Mouse (Mus musculus) G1E-ER4 (cell line): Measurements from ENCODE around the gene Hist1h2bc. TPM values are rescaled to one million over a fixed set of nuclear protein-coding genes. Genes with fewer than 3 reads are reported as not detected.

ENCODE experiments used
- GATA1 ChIP-seq: IDR thresholded peaks from one replicate; pipeline ENCODE4 v1.8.0; 2012; ENCODE audit warnings: low read length, inconsistent platforms
- polyA plus RNA-seq: library from polyadenylated mRNA; stranded (reverse); fragments of >175 nt; gene quantifications from 2 replicates; pipeline ENCODE4 v1.2.3, GENCODE M21; 2012

Gene Hist1h2bc
- polyA plus RNA-seq, 1 experiment: 25.9 TPM

DNA sequence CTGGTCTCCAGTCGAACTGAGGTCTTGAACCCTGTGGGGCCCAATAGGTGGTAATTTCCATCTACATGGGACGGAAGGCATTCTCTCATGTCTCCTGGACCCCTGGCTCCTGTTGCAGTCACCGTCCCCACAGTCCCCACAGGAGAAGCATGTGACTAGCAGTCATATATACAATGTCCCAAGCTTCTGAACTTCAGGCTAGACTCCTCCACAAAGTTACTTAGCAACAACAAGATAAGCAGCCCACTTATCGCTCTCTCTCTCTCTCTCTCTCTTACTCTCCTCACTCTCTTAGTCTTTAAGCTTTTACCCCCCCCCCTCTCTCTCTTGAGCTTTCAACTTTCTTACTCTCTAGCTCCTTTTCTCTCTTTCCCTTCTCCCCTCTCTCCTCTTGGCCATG, 40.2 kb downstream of the Hist1h2bc start:
- TF ChIP-seq GATA1: no peak

- TF ChIP-seq GATA1: no peak
Observed at GRCm38 (mm10) chr13:23725213-23725612, 41.2 kb downstream of the Hist1h2bc start.

DNA sequence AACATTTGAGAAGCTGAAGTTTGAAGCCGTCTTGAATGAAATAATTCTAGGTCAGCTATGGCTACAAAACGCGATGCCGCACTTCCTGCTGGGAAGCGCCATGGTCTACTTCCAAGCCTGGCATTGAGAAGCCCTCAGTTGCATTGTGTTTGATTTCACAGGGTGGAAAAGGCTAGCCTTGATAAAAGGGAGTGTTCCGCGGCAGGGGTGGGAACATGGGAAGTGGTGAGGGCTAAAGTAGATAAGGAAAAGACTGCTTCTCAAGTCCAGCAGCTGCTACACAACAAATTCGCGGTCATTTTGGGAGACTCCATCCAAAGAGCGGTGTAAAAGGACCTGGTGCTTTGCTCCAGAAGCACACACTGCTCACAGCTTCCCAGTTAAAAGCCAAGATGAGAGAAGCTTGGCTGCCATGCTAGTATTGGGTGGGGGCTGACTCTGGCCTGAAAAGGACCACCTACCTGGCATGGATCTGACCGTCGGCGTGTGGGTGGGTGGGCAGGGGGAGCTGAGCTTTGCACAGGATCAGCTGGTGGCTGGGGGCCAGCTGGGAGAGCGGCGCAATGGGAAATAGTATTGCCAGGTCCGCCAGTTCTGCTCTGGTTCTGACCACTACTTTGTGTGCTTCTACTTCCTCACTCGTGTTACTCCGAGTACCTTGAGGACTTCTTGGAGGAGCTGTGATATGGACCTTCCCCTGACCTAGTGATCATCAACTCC, 44.6 kb downstream of the Hist1h2bc start:
- no peak for TF ChIP-seq GATA1

DNA sequence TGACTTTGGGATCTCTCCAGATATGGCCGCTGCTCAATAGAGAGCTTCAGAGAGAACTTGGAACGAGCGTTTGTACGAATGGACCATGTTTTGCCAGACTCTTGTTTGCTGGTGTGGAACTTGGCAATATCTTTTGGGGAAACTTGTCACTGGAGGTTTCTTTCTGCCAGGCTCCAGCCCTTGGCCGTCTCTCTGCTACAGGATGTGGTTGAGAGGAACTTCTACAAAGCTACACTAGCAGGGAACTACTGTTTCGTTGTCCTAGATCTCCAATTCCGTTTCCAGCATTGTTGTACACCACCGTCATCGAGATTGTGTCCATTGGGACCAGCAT, 45.2 kb downstream of the Hist1h2bc start:
- TF ChIP-seq GATA1: no peak

DNA sequence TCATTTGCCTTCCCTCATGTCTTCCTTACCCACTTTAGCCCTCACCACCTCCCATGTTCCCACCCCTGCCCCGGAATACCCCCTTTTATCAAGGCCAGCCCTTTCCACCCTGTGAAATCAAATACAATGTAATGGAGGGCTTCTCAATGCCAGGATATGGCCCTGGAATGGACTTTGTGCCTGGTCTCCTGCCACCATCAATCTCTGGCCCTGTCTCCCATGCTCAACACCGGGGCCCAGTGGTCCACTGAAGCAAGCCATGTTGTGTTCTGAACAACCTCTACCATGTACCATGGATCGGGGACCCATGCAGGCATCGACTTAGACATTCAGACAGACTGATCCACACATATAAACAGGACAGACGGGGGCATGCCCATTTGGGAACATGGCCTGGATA, 45.7 kb downstream of the Hist1h2bc start:
- no peak for TF ChIP-seq GATA1

DNA sequence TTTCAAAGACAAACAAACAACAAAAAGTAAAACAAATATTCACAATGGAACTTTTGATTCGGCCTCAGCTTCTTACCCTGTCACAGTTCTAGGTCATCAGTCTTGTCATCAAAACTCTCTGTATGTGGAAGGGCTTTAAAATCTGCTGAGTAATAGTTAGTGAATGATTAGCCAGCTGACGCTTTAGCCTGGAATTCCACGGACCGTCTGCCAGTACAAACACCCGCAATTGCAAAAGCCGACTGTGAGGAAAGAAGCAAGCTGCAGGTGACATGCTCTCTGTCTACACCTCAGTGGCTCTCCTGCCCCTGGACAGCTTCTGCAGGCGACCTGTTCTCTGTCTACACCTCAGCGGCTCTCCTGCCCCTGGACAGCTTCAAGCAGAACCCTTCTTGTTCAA, 46.5 kb downstream of the Hist1h2bc start:
- TF ChIP-seq GATA1: no peak

GRCm38 (mm10) chr13:23732156-23732804, 48.3 kb downstream of the Hist1h2bc start:
- TF ChIP-seq GATA1: no peak

GRCm38 (mm10) chr13:23737091-23737490, 53.1 kb downstream of the Hist1h2bc start:
- TF ChIP-seq GATA1: no peak

DNA sequence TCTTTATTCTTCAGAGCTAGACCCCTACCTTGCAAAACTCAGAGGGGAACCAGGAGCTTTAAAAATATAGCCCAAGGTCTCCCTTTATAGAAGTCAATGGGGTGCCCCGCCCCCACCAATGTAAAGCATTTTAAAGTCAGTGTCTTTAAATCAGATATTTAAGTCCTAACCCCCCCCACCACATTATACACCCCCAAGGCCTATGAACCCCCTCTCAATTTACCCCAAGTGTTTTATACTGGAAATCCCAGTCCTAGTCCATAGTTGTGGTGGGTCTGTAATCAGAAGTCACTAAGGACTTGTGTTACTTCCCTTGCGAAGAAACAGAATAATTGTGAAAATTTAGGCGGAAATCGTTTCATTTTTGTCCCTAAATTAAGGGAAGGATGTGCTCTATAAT, 54.0 kb downstream of the Hist1h2bc start:
- no peak for TF ChIP-seq GATA1

GRCm38 (mm10) chr13:23738677-23739068, 54.7 kb downstream of the Hist1h2bc start, which contains the start of gene Hist1h1c:
Hist1h1c (plus strand) TSS chr13:23738808.
- no peak for TF ChIP-seq GATA1

DNA sequence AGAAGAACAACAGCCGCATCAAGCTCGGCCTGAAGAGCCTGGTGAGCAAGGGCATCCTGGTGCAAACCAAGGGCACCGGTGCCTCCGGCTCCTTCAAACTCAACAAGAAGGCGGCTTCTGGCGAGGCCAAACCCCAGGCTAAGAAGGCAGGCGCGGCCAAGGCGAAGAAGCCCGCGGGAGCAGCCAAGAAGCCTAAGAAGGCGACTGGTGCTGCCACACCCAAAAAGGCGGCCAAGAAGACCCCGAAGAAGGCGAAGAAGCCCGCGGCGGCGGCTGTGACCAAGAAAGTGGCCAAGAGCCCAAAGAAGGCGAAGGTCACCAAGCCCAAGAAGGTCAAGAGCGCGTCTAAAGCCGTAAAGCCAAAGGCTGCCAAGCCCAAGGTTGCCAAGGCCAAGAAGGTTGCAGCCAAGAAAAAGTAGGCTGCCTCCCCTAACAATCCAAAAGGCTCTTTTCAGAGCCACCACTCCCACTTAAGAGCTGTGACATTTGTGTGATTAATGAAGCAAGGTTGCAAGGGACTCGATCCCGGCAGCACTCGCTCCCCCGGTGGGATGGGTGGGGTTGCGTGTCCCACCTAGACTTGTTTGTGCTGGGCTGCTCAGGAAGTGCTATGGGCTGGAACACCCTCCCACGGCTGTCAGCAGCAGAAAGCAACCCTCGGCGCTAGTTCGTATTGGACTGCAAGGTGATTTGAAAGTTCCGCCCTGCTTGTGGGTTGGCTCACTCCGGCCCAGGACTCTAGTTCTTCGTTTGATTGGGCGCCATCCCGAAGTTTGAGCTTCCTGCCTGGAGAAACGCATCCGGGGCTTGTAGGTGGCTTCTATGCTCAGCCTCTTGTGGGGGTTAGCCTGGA, 55.3 kb downstream of the Hist1h2bc start:
- TF ChIP-seq GATA1: no peak

DNA sequence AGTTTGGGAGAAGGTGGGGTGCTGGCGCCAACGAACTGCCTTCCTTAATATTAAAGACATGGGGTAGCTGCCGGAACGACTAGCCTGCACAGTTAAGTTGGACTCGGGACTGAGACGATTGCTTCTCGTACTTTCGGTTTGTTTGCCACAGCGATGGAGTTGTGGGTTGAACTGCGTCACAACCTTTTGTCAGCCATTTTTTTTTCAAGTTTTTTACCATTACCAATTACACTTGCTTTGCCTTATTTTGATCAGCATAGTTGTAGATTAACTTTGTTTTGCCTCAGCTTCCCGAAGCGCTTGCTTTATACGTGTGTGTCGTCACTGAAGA, 55.9 kb downstream of the Hist1h2bc start:
- no peak for TF ChIP-seq GATA1

DNA sequence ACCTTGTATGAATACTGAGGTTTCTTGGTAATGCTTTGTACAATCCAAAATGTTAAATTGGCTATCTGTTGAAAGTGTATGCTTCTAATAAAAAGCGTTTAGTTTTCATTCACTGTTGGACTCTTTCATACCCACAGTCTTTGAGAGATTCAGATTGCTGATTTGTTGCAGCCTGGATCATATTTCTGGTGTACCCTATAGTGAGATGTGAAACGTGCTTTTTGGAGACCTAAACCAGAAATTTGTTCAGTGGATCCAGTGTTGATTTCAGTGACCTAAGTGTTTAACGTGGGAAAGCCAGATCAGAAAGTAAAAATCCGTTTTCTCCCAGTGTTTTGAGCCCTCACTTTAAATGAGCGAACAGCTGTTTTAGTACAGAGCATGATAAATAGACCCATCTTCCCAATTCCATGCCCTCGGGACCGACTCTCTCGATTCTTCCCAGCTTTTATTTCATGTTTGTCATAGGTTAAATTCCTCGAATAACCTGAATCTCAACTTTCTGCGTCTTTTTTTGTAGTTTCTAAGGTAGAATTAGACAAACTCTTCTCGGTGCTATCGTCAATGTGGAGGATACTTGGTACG, 56.3 kb downstream of the Hist1h2bc start:
- TF ChIP-seq GATA1: no peak

DNA sequence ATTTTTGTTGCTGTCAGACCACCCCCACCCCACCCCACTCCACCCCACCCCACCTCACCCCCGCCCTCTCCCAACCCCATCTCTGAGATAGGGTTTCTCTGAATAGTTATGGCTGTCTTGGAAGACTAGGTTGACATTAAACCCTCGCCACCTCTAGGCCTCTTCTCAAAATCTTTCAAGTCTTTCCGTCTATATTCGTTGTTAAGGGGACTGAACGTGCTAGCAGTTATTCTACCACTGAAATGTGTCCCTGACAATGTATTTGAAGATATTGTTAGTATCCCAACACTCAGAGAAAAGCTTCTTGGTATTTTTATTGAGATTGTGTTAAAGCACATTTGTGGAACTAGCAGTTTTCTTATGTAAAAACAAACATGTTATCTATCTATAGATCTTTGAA, 56.9 kb downstream of the Hist1h2bc start:
- TF ChIP-seq GATA1: no peak

DNA sequence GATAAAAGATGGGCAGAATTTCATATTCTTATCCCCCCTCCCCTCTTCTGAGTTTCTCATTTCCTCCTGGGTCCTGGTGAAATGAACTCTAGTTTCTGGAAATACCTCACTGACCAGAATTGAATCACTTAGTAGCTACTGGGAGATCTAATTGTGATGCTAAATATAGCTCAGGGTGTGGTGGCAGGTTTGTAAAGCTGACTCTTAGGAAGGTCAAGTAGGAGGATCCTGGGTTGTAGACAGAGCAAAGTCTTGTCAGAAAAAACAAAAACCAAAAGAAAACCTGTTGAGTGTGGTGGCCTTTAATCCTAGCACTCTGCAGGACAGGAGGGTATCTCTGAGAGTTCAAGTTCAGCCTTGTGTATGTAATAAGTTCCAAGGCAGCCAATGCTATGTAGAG, 58.0 kb downstream of the Hist1h2bc start:
- TF ChIP-seq GATA1: no peak

Other genes starting within 250 kb of the Hist1h2bc start
- gene Btn1a1, start 218.3 kb upstream of the Hist1h2bc start, polyA plus RNA-seq: 2.4 and 4.2 TPM in 2 replicates
- not detected in 2 replicates for gene Btn2a2, start 195.3 kb upstream of the Hist1h2bc start, polyA plus RNA-seq
- gene Hist1h4h, start 153.1 kb upstream of the Hist1h2bc start, polyA plus RNA-seq: 18.1 and 20.2 TPM in 2 replicates
- gene Hist1h2af, start 150.3 kb upstream of the Hist1h2bc start, polyA plus RNA-seq: 2,691 and 3,312 TPM in 2 replicates
- 17.3 and 23.2 TPM in 2 replicates for gene Hist1h3g, start 148.8 kb upstream of the Hist1h2bc start, polyA plus RNA-seq
- gene Hist1h2bh, start 140.8 kb upstream of the Hist1h2bc start, polyA plus RNA-seq: 1.7 and 2.5 TPM in 2 replicates
- gene Hist1h3f, start 140.1 kb upstream of the Hist1h2bc start, polyA plus RNA-seq: 5.7 and 6.3 TPM in 2 replicates
- gene Hist1h4f, start 132.6 kb upstream of the Hist1h2bc start, polyA plus RNA-seq: 18.7 and 20.6 TPM in 2 replicates
- gene Hist1h1d, start 130.9 kb upstream of the Hist1h2bc start, polyA plus RNA-seq: 0.81 and 0.89 TPM in 2 replicates
- gene Hist1h3e, start 121.8 kb upstream of the Hist1h2bc start, polyA plus RNA-seq: 11.7 and 13.1 TPM in 2 replicates
- gene Hist1h2ae, start 113.0 kb upstream of the Hist1h2bc start, polyA plus RNA-seq: 18.2 and 26.0 TPM in 2 replicates
- gene Hist1h2bg, start 112.8 kb upstream of the Hist1h2bc start, polyA plus RNA-seq: 21.9 and 32.9 TPM in 2 replicates
- 8.5 and 12.9 TPM in 2 replicates for gene Hist1h2bf, start 110.0 kb upstream of the Hist1h2bc start, polyA plus RNA-seq
- gene Hist1h2ad, start 109.8 kb upstream of the Hist1h2bc start, polyA plus RNA-seq: 1.8 and 6.5 TPM in 2 replicates
- 3.8 and 4.0 TPM in 2 replicates for gene Hist1h3d, start 108.4 kb upstream of the Hist1h2bc start, polyA plus RNA-seq
- 22.9 and 29.6 TPM in 2 replicates for gene Hist1h4d, start 102.6 kb upstream of the Hist1h2bc start, polyA plus RNA-seq
- 0.92 and 1.2 TPM in 2 replicates for gene Hist1h2be, start 63.1 kb upstream of the Hist1h2bc start, polyA plus RNA-seq
- gene Hist1h1e, start 61.6 kb upstream of the Hist1h2bc start, polyA plus RNA-seq: 5.9 and 7.2 TPM in 2 replicates
- 1.0 and 2.0 TPM in 2 replicates for gene Hist1h2ac, start 251 bp upstream of the Hist1h2bc start, polyA plus RNA-seq
- gene Hist1h1t, start 11.6 kb downstream of the Hist1h2bc start, polyA plus RNA-seq: not detected in 2 replicates
- gene Hist1h4c, start 14.3 kb downstream of the Hist1h2bc start, polyA plus RNA-seq: 4.1 and 4.5 TPM in 2 replicates
- not detected in 2 replicates for gene Hfe, start 26.7 kb downstream of the Hist1h2bc start, polyA plus RNA-seq
- 32.4 and 36.9 TPM in 2 replicates for gene Hist1h1c, start 54.6 kb downstream of the Hist1h2bc start, polyA plus RNA-seq
- gene Hist1h3c, start 61.4 kb downstream of the Hist1h2bc start, polyA plus RNA-seq: 12.2 and 13.4 TPM in 2 replicates
- gene Hist1h2bb, start 62.5 kb downstream of the Hist1h2bc start, polyA plus RNA-seq: 6.6 and 10.7 TPM in 2 replicates
- 30.3 and 45.7 TPM in 2 replicates for gene Hist1h2ab, start 66.9 kb downstream of the Hist1h2bc start, polyA plus RNA-seq
- 11.4 and 12.4 TPM in 2 replicates for gene Hist1h3b, start 68.1 kb downstream of the Hist1h2bc start, polyA plus RNA-seq
- 9.0 and 10.6 TPM in 2 replicates for gene Hist1h4b, start 72.8 kb downstream of the Hist1h2bc start, polyA plus RNA-seq
- gene Hist1h4a, start 77.0 kb downstream of the Hist1h2bc start, polyA plus RNA-seq: 31.9 and 40.7 TPM in 2 replicates
- 3.9 and 6.7 TPM in 2 replicates for gene Hist1h3a, start 78.2 kb downstream of the Hist1h2bc start, polyA plus RNA-seq
- 0.33 and 1.8 TPM in 2 replicates for gene Hist1h1a, start 79.5 kb downstream of the Hist1h2bc start, polyA plus RNA-seq
- not detected in 2 replicates for gene Trim38, start 85.7 kb downstream of the Hist1h2bc start, polyA plus RNA-seq
- not detected in 2 replicates for gene Slc17a2, start 122.8 kb downstream of the Hist1h2bc start, polyA plus RNA-seq
- gene Slc17a3, start 155.2 kb downstream of the Hist1h2bc start, polyA plus RNA-seq: not detected in 2 replicates
- not detected in 2 replicates for gene Slc17a1, start 183.6 kb downstream of the Hist1h2bc start, polyA plus RNA-seq
- gene Slc17a4, start 230.8 kb downstream of the Hist1h2bc start, polyA plus RNA-seq: not detected in 2 replicates
- not detected in 2 replicates for gene Hist1h2ba, start 250.0 kb downstream of the Hist1h2bc start, polyA plus RNA-seq